Mouse (Mus musculus) activated CD4-positive, CD25-positive, alpha-beta regulatory T cell, adult 4 months (primary cell): Measurements from ENCODE around the gene Obp2b. TPM values are rescaled to one million over a fixed set of nuclear protein-coding genes. Genes with fewer than 3 reads are reported as not detected.

Experiments
- ATAC-seq: one replicate; pipeline ENCODE4 v1.8.0; 2017
- polyA plus RNA-seq, 2 experiments: library from polyadenylated mRNA; unstranded; fragments of 100-300 nt; shearing (Covaris generic); gene quantifications; one replicate each; pipeline ENCODE4 v1.2.1; 2017

Obp2b gene
- polyA plus RNA-seq, 2 experiments from 2014 or later, result not detected

- no peak for ATAC-seq
Measured at GRCm38 (mm10) chr2:25779076-25779475, 42.3 kb downstream of the Obp2b start.

GRCm38 (mm10) chr2:25780921-25781320 lies 44.1 kb downstream of the Obp2b start:
- no peak for ATAC-seq

DNA sequence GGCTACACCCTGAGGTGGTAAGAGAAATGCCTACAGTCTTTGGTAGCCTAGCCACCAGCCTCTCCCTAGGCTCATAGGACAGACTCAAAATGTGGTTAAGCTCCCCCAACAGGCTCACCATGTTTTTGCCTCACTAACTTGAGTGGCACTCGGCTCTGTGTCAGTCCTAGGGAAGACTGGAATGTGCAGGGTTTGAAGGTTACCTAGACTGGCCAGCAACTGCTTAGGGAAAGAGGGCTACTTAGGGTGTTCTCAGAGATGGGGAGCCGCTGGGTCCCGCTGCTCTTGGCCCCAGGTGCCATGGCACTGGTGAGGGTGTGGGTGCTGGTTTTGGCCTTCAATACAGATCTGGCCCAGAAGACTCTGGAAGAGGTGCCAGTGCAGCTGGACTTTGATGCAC lies 45.1 kb downstream of the Obp2b start, which contains the start of gene Gm13539:
Gm13539 (plus strand) TSS at position 301 of the 400 bp plus-strand sequence.
- ATAC-seq, result no peak

DNA sequence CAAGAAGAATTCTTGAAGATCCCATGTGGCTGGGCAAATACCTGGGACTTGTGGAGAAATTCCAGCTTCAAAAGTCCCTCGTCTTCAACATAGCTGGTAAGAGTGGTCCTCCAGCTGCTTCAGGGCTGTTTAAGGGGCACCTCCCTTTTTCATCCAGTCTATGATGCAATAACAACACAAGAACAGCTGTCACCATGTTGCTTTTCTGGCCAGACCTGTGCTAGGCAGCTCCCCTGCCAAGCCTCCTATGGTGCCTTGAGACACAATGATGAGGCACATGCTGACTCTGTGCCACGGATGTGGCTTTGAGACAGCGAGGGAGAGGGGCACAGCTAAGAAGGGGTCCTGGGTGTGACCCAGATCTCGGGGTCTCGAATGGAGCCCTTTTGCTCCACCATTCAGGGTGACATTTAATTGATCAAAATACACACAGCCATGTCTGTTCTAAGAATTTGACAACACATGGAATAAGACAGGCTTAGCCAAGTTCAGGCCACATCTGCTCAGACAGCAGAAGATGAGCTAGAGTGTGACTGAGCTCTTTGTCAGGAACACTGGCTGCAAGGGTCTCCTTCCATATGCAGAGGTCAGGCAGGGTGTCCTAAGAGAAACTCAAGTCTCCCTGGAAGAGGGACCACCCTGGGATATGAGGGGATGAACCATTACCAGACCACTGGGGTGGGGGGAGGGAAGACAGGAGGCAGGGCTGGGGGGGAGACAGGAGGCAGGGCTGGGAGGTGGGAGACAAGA lies 48.9 kb downstream of the Obp2b start:
- no peak for ATAC-seq

DNA sequence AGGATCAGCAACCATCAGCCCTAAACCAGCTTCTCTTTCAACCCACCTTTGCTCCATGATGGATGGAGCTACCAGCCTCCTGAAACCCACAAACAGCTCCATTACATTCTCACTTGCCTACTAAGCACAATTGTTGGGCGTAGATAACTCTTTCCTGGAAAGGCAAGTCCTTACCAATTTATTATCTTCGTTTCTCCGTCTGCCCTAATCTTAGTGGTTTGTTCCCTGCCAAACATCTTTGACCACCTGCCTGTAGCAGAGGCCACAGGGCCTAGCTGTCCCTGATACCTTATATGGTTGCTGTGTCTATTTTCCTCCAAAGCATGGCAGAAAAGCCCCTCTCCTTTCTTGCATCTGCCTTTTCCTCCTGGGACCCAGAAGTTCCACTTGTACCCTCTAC lies 52.3 kb downstream of the Obp2b start:
- no peak for ATAC-seq

Other genes with a start within 250 kb of the Obp2b start
- gene Lcn12, start 243.1 kb upstream of the Obp2b start, polyA plus RNA-seq, result not detected
- 10 to 100 TPM; 51.3 to 71.1 TPM for gene Fbxw5, start 236.3 kb upstream of the Obp2b start, polyA plus RNA-seq
- gene C8g, start 235.3 kb upstream of the Obp2b start, polyA plus RNA-seq, result 1 to 10 TPM; 3.1 to 3.2 TPM
- 10 to 100 TPM; 60.9 to 67.0 TPM for gene Traf2, start 190.1 kb upstream of the Obp2b start, polyA plus RNA-seq
- 100 to 1,000 TPM; 290 to 402 TPM for gene Edf1, start 179.2 kb upstream of the Obp2b start, polyA plus RNA-seq
- under 1 TPM; 0.40 to 0.91 TPM for gene Mamdc4, start 162.2 kb upstream of the Obp2b start, polyA plus RNA-seq
- gene Phpt1, start 161.8 kb upstream of the Obp2b start, polyA plus RNA-seq, result 10 to 100 TPM; 55.3 to 61.6 TPM
- gene Ajm1, start 155.3 kb upstream of the Obp2b start, polyA plus RNA-seq, result under 1 TPM in 1 of 2 experiments, not detected in 1; 0.07 TPM
- 10 to 100 TPM; 16.1 to 19.8 TPM for gene Rabl6, start 128.5 kb upstream of the Obp2b start, polyA plus RNA-seq
- not detected for gene Ccdc183, start 119.3 kb upstream of the Obp2b start, polyA plus RNA-seq
- gene Tmem141, start 115.0 kb upstream of the Obp2b start, polyA plus RNA-seq, result 1 to 10 TPM in 1 of 2 experiments, not detected in 1; 1.8 TPM
- 1 to 10 TPM in 1 of 2 experiments, under 1 TPM in 1; 0.83 to 1.7 TPM for gene Fcna, start 109.0 kb upstream of the Obp2b start, polyA plus RNA-seq
- not detected for gene Lcn8, start 83.9 kb upstream of the Obp2b start, polyA plus RNA-seq
- not detected for gene Lcn5, start 79.1 kb upstream of the Obp2b start, polyA plus RNA-seq
- gene Lcn6, start 60.2 kb upstream of the Obp2b start, polyA plus RNA-seq, result not detected
- not detected for gene Lcn10, start 54.3 kb upstream of the Obp2b start, polyA plus RNA-seq
- not detected for gene Obp2a, start 37.0 kb upstream of the Obp2b start, polyA plus RNA-seq
- gene Bmyc, start 30.3 kb upstream of the Obp2b start, polyA plus RNA-seq, result 10 to 100 TPM; 61.8 to 76.5 TPM
- not detected for gene Lcn3, start 28.6 kb downstream of the Obp2b start, polyA plus RNA-seq
- gene Lcn11, start 40.0 kb downstream of the Obp2b start, polyA plus RNA-seq, result not detected
- not detected for gene Gm13539, start 45.2 kb downstream of the Obp2b start, polyA plus RNA-seq
- not detected for gene Glt6d1, start 78.8 kb downstream of the Obp2b start, polyA plus RNA-seq
- gene Lcn9, start 86.1 kb downstream of the Obp2b start, polyA plus RNA-seq, result not detected
- under 1 TPM in 1 of 2 experiments, not detected in 1; 0.38 TPM for gene Sohlh1, start 110.2 kb downstream of the Obp2b start, polyA plus RNA-seq
- gene Kcnt1, start 126.7 kb downstream of the Obp2b start, polyA plus RNA-seq, result under 1 TPM in 1 of 2 experiments, not detected in 1; 0.34 TPM
- gene Camsap1, start 246.3 kb downstream of the Obp2b start, polyA plus RNA-seq, result 1 to 10 TPM; 4.5 to 8.8 TPM